15 mouse cellular contexts compared by ENCODE assay signal in the genomic region with DNA sequence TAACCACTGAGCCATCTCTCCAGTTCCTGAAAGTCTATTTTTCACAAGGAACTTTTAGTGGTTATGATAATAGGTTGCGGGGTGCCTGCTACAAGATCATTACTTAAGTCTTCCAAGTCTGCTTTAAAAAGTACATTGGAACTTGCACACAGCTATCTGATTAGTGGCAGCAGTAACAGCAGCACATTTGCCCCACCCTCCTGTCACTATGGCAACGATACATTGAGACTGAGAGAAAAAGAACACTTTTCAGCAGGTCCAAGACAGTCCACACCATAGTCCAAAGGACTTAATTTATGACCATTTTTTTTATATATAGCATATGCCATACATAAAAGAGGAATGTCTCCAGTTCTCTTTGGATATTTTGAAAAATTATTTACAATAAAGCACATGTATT. TPM values are rescaled to one million over a fixed set of nuclear protein-coding genes. Genes with fewer than 3 reads are reported as not detected.
A peak's percentile ranks its signal among the peaks of the same experiment; 100 is the strongest.
DNase-seq lines count a peak whose midpoint lies in the region; ATAC-seq lines count a peak whose summit lies in the region.
"Had no signal": no experiment of that assay in that cellular context is flagged by ENCODE, and none has a peak within 500 bp of the region (broad histone marks: within the 10 kb centered on the region; RNA-seq: fewer than 3 reads in every experiment).

No protein-coding gene starts in this region.

- H3K9me3 ChIP-seq in liver, embryonic 13.5 days (replicated peaks), result no peaks in the 10 kb centered on the region
- H3K9me3 ChIP-seq: heart, embryonic 15.5 days; hindbrain, embryonic 13.5 days; liver, embryonic 15.5 days had no signal

- no peaks in the 10 kb centered on the region for H3K36me3 ChIP-seq in liver, embryonic 13.5 days
- H3K36me3 ChIP-seq: heart, embryonic 15.5 days; hindbrain, embryonic 13.5 days; liver, embryonic 15.5 days had no signal

- no peak overlapping the region for H3K4me3 ChIP-seq in liver, embryonic 13.5 days (replicated peaks)
- H3K4me3 ChIP-seq: heart, embryonic 15.5 days; hindbrain, embryonic 13.5 days; liver, embryonic 15.5 days had no signal

- ATAC-seq in liver, embryonic 13.5 days (ENCODE audit: low read depth), result peak; percentile 30; the same call in 1 of the 2 replicates

- DNase-seq in CD4-positive helper T cell, adult 2 months (ENCODE audit: low read depth, low spot score), result peak; percentile 17
- DNase-seq in MN1 (ENCODE audit: low spot score), result peak; percentile 18
- peak; percentile 36 for DNase-seq in embryo, embryonic 11 days
- DNase-seq in liver, embryonic 13.5 days, result peak; percentile 29
- DNase-seq in cerebellum, postnatal 4 days (ENCODE audit: low spot score in 2 of 2), result no peak
- DNase-seq in right cerebral cortex, adult 2 months (ENCODE audit: low spot score in 2 of 2), result no peak
- no peak for DNase-seq in kidney, adult 8-10 months
- DNase-seq in right cerebral cortex, postnatal 4 days, result no peak
- DNase-seq: adrenal gland, adult 2 months; cerebellum, adult 11 months; thymus, postnatal 36 days had no signal

- no peak overlapping the region for H3K4me2 ChIP-seq in liver, embryonic 13.5 days
- H3K4me2 ChIP-seq: hindbrain, embryonic 13.5 days had no signal

- no peaks in the 10 kb centered on the region for H3K27me3 ChIP-seq in liver, embryonic 13.5 days
- H3K27me3 ChIP-seq: heart, embryonic 15.5 days; hindbrain, embryonic 13.5 days; liver, embryonic 15.5 days had no signal

- 50% methylated on average over 2 of the region's 2 CpGs for WGBS in liver, embryonic 13.5 days (ENCODE audit: insufficient replicate concordance)

- no peak overlapping the region for H3K27ac ChIP-seq in liver, embryonic 13.5 days
- H3K27ac ChIP-seq: hindbrain, embryonic 13.5 days; macrophage had no signal

- H3K4me1 ChIP-seq in liver, embryonic 13.5 days (replicated peaks), result peaks cover 45% of the 10 kb centered on the region

- no peak overlapping the region for H3K9ac ChIP-seq in liver, embryonic 13.5 days
- H3K9ac ChIP-seq: heart, embryonic 15.5 days; hindbrain, embryonic 13.5 days; liver, embryonic 15.5 days had no signal

RNA-seq across cellular contexts. Expression of a gene that starts 12.7 kb away (rescaled TPM):
- polyA plus RNA-seq in liver, embryonic 13.5 days (2015; fragmentation: Nextera tagmentation; extraction: Ambion mirVana), result 1.2 TPM in 2 replicates

Comparison
In these comparisons a context has a peak if more than half of its experiments do, and no peak if none do; other contexts are left out.
1. DNase-seq: peak in CD4-positive helper T cell, adult 2 months (single experiment), MN1 (single experiment), embryo, embryonic 11 days (single experiment) and liver, embryonic 13.5 days (single experiment); none in cerebellum, postnatal 4 days (0 of 2), right cerebral cortex, adult 2 months (0 of 2), kidney, adult 8-10 months (0 of 2) and right cerebral cortex, postnatal 4 days (single experiment).